Mouse (Mus musculus) brain, embryonic 14.5 days (tissue): ENCODE measurements at regions not wholly inside any gene's neighbourhood (a gene's known extent, or its start where the extent isn't known, plus 50 kb on each side); places are given as distances from the start of the nearest gene placed in this dataset.

Source experiments
- DNase-seq: peaks from one replicate; pipeline ENCODE4 v3.0.0-alpha.2; 2011; ENCODE audit warnings: low read depth
- CTCF ChIP-seq: fragments of 200-500 bp; IDR thresholded peaks from 2 replicates; pipeline ENCODE4 v1.5.1; 2012; ENCODE audit warnings: inconsistent platforms, mild to moderate bottlenecking, moderate library complexity, borderline replicate concordance; ENCODE audit not compliant: insufficient read depth, insufficient read length; ENCODE audit errors: extremely low read depth
- POLR2A ChIP-seq: fragments of 200-500 bp; IDR thresholded peaks from 2 replicates; pipeline ENCODE4 v1.6.1; 2012; ENCODE audit warnings: mild to moderate bottlenecking, inconsistent platforms, borderline replicate concordance; ENCODE audit not compliant: poor library complexity, insufficient read depth, insufficient read length, severe bottlenecking; ENCODE audit errors: extremely low read depth

DNA sequence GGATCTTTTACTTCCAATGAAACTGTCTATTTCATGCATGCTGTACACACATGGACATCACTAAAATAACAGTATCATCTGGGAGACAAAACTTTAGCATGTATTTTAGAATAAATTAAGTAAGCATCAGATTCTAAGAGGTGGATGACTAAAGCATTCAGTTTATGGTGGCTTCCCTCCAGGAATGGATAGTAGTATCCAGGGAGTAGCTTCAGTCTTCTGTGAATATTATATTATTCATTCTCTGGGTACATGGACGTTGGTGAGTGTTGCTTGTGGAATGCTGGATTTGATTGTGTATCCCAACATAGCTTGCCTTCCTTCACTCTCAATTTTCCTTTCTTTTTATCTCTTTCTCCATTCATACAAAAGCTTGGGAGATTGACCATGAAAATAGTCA, 630.0 kb downstream of the Ppargc1a start:
- DNase-seq: no peak
- TF ChIP-seq POLR2A: no peak
- no peak for TF ChIP-seq CTCF

DNA sequence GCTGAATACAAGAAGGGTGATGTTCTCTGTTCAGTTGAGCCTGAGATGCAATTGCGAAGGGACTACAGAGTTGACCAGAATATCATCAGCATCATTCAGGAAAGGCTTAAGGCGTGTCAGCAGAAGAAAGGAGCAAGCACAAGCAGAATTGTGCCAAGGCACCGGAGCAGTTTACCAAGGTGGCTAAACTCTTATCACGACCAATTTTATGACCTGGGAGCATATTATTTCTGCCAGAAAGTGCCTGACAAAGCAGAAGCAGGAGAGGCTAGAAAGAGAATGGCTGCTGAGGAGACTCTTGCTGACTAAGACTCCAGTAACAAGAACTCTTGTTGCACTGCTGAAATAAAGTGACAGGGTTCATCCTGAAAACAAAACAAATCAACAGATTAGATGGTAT, 645.9 kb downstream of the Ppargc1a start:
- DNase-seq: no peak
- TF ChIP-seq CTCF (no peak), POLR2A (no peak)

DNA sequence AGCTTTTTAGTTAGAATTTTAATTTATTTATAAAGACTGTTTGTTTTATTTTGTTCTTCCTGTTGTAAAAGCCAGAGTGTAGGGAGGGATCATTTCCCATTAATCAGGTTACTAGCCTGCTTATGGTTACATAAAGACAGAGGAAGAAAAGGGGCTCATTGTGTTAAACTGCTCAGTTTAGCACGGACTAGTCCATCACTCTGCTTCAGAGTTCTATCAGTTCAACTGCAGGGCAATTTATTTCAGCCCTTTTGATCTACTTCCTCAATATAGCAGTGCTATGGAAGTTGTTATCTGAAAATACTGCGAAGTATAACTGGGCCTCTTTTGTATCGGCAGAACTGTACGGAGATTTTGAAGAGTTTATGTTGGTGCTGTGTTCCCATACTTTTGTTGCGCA, 651.2 kb downstream of the Ppargc1a start:
- no peak for TF ChIP-seq POLR2A
- peak; percentile 31 for DNase-seq

DNA sequence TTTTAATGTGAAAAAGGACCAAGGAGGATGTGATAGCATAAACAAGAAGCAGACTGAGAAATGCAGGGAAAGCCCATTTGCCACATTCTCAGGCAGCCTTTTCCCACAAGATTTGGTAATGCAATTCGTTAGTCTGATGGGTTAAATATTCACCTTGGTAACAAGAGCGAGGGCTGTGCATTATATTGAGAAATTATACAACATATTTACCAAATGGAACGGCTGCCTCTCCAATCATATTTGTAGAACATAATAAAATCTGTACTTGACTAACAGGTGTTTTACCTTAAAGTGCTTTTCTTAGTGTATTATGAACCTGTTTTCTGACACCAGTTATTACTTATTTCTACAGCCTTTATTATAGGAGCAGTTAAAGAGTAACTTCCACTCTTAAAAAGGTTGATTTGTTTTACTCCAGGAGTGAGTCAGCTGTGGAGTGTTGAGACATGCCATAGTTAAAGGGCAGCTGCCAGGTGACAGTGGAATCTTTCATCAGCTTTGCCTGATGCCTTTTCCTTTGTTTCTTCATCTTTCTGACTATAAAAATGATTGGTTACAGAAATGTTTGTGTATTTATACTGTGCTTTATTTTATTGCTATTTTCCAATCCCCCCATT, 652.2 kb downstream of the Ppargc1a start:
- no peak for TF ChIP-seq POLR2A
- TF ChIP-seq CTCF: no peak
- DNase-seq: no peak

DNA sequence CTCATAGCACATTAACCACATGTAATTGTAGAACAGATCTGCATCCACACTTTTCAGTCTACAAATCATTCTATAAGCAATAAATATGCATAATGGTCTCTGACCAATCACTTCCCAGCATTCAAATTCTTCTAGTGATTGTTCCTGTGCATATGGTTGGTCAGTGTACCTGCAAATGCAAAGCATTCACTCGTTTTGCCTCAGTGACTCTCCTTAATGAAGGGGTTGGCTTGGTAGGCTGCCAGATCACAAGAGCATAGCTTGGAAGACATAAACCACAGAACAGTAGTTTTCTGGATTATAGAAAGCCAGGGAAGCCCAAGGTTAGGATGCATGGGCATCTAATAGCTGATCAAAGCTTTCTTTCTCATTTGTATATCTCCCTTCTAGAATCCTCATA, 662.7 kb downstream of the Ppargc1a start:
- DNase-seq: no peak
- no peak for TF ChIP-seq POLR2A
- no peak for TF ChIP-seq CTCF
